Mouse (Mus musculus) spleen, adult 2 months (tissue): Measurements from ENCODE around the gene Nexn. TPM values are rescaled to one million over a fixed set of nuclear protein-coding genes. Genes with fewer than 3 reads are reported as not detected.

Experiments used
- DNase-seq, 2 experiments: peaks; one replicate each; pipeline versions ENCODE4 v3.0.0 to v3.0.0-alpha.2; 2012 to 2021; ENCODE audit warnings: low spot score in 2 of 2, low read depth in 1 of 2
- H3K27ac ChIP-seq: fragments of 200-500 bp; 2 replicates; pipeline ENCODE4 v1.5.1; 2012; ENCODE audit warnings: low read length, inconsistent platforms; ENCODE audit not compliant: insufficient read depth
- H3K27me3 ChIP-seq: fragments of 200-500 bp; 2 replicates; pipeline ENCODE4 v1.6.1; 2012; ENCODE audit warnings: mild to moderate bottlenecking, moderate library complexity, low read length, inconsistent platforms; ENCODE audit not compliant: control insufficient read depth, insufficient read depth
- H3K36me3 ChIP-seq: fragments of 200-500 bp; 2 replicates; pipeline ENCODE4 v1.6.1; 2012; ENCODE audit warnings: mild to moderate bottlenecking, low read length, inconsistent platforms; ENCODE audit not compliant: control insufficient read depth, insufficient read depth
- H3K4me1 ChIP-seq: fragments of 200-500 bp; 2 replicates; pipeline ENCODE4 v1.6.1; 2011; ENCODE audit warnings: inconsistent platforms; ENCODE audit not compliant: control insufficient read depth, insufficient read depth, insufficient read length
- H3K4me3 ChIP-seq: fragments of 200-500 bp; 2 replicates; pipeline ENCODE4 v1.5.1; 2011; ENCODE audit warnings: mild to moderate bottlenecking, inconsistent platforms; ENCODE audit not compliant: insufficient read depth, insufficient read length; ENCODE audit errors: extremely low read depth
- CTCF ChIP-seq: fragments of 200-500 bp; IDR thresholded peaks from 2 replicates; pipeline ENCODE4 v1.5.1; 2011; ENCODE audit warnings: mild to moderate bottlenecking, inconsistent platforms; ENCODE audit not compliant: insufficient read depth, insufficient read length, insufficient replicate concordance; ENCODE audit errors: extremely low read depth
- POLR2A ChIP-seq: fragments of 200-500 bp; IDR thresholded peaks from 2 replicates; pipeline ENCODE4 v1.6.1; 2011; ENCODE audit warnings: low read depth, low read length, inconsistent platforms
- WGBS: fragments of 180-500 bp; shearing (Covaris S2); methylation state at CpG from one replicate; pipeline ENCODE4 v1.1.7; 2018; 5-methylcytosine and 5-hydroxymethylcytosine counted together
- polyA plus RNA-seq: library from polyadenylated mRNA; depleted of rRNA; stranded (reverse); fragments of >200 nt; gene quantifications from 2 replicates; pipeline ENCODE4 v1.2.3, GENCODE M21; 2012

Nexn gene
- polyA plus RNA-seq, 1 experiment: 0.18 TPM

- H3K27me3 ChIP-seq: no peaks in the 10 kb centered on the region
- peaks cover 13% of the 10 kb centered on the region for H3K36me3 ChIP-seq
- no peaks in the 10 kb centered on the region for H3K4me1 ChIP-seq
- no peak for DNase-seq
- 80% methylated on average over 3 of the region's 3 CpGs for WGBS
- no peak for TF ChIP-seq CTCF
- no peak for TF ChIP-seq POLR2A
- no peak overlapping the region for H3K4me3 ChIP-seq
- no peak overlapping the region for H3K27ac ChIP-seq
Measured at GRCm38 (mm10) chr3:152282126-152282525, 16.0 kb upstream of the Nexn start.

GRCm38 (mm10) chr3:152278431-152278830 is 12.3 kb upstream of the Nexn start:
- Histone ChIP-seq H3K4me1 (no peaks in the 10 kb centered on the region), H3K4me3 (no peak overlapping the region), H3K27ac (no peak overlapping the region), H3K27me3 (no peaks in the 10 kb centered on the region), H3K36me3 (peaks cover 10% of the 10 kb centered on the region)
- DNase-seq: no peak
- WGBS: 87% methylated on average over 2 of the region's 2 CpGs
- no peak for TF ChIP-seq CTCF
- TF ChIP-seq POLR2A: no peak

- no peaks in the 10 kb centered on the region for H3K27me3 ChIP-seq
- no peaks in the 10 kb centered on the region for H3K4me1 ChIP-seq
- no peak for TF ChIP-seq CTCF
- TF ChIP-seq POLR2A: no peak
- no peak overlapping the region for H3K27ac ChIP-seq
- H3K4me3 ChIP-seq: no peak overlapping the region
- no peak for DNase-seq
- 91% methylated on average over 2 of the region's 2 CpGs for WGBS
- H3K36me3 ChIP-seq: peaks cover 7% of the 10 kb centered on the region
Measured at GRCm38 (mm10) chr3:152277912-152278311, 11.8 kb upstream of the Nexn start.

- WGBS: 94% methylated on average over 3 of the region's 3 CpGs
- Histone ChIP-seq H3K36me3 (peaks cover 4% of the 10 kb centered on the region), H3K4me1 (no peaks in the 10 kb centered on the region), H3K4me3 (no peak overlapping the region), H3K27me3 (no peaks in the 10 kb centered on the region), H3K27ac (no peak overlapping the region)
- TF ChIP-seq POLR2A (no peak), CTCF (no peak)
- DNase-seq: no peak
Measured at GRCm38 (mm10) chr3:152276935-152277334, 10.8 kb upstream of the Nexn start.

- Histone ChIP-seq H3K27ac (no peak overlapping the region), H3K4me1 (no peaks in the 10 kb centered on the region), H3K36me3 (peaks cover 4% of the 10 kb centered on the region), H3K27me3 (no peaks in the 10 kb centered on the region), H3K4me3 (no peak overlapping the region)
- WGBS: 90% methylated on average over 8 of the region's 8 CpGs
- DNase-seq: no peak
- no peak for TF ChIP-seq CTCF
Measured at GRCm38 (mm10) chr3:152275008-152275407, 8.9 kb upstream of the Nexn start.

- TF ChIP-seq CTCF: no peak
- TF ChIP-seq POLR2A: no peak
- H3K36me3 ChIP-seq: peaks cover 2% of the 10 kb centered on the region
- WGBS: 94% methylated on average over 20 of the region's 20 CpGs
- H3K4me3 ChIP-seq: no peak overlapping the region
- H3K4me1 ChIP-seq: no peaks in the 10 kb centered on the region
- no peak overlapping the region for H3K27ac ChIP-seq
- H3K27me3 ChIP-seq: no peaks in the 10 kb centered on the region
- no peak for DNase-seq
Measured at GRCm38 (mm10) chr3:152272974-152273685, 7.0 kb upstream of the Nexn start.

GRCm38 (mm10) chr3:152271876-152272275 is 5.7 kb upstream of the Nexn start:
- Histone ChIP-seq H3K4me3 (no peak overlapping the region), H3K27me3 (no peaks in the 10 kb centered on the region), H3K36me3 (peaks cover 2% of the 10 kb centered on the region), H3K27ac (no peak overlapping the region), H3K4me1 (no peaks in the 10 kb centered on the region)
- no peak for TF ChIP-seq POLR2A
- no peak for TF ChIP-seq CTCF
- WGBS: 91% methylated on average over 6 of the region's 6 CpGs
- no peak for DNase-seq
